In the genomic region with DNA sequence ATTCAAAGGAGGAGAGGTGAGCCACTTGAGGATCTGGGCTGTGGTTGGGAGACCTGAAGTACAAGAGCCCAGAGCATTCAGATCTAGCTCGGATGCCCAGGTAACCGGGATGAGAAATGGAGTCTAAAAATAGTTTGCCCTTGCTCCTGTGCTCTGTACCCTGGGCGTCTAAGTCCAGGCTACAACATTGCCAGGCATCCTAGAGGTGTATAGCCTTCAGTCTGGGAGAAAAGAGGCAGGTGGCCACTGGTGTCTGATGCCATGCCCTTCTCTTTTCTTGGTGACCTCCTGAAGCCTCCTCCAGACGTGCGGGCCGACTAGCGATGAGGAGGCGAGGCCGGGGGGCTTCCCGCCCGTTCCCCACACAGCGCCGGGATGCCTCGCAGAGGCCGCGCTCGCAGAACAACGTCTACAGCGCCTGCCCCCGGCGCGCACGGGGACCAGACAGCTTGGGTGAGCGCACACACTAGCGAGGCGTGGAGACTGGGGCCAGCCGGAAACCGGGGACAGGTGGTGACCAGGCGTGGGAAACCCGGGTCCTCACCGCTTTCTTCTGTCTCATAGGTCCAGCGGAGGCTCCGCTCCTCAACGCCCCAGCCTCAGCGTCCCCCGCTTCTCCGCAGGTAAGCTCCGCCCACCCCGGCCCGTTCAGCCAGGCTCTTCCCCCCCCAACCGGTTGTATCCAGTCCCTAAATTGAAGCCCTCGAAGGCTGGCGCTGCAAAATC, we compare ENCODE assay signal across 8 mouse cellular contexts. TPM values are rescaled to one million over a fixed set of nuclear protein-coding genes. Genes with fewer than 3 reads are reported as not detected.
DNase-seq lines count a peak whose midpoint lies in the region.

No protein-coding gene starts in this region.

- H3K36me3 ChIP-seq in megakaryocyte, embryonic 14.5 days (replicated peaks; ENCODE audit: low read length): no peaks in the 10 kb centered on the region
- H3K36me3 ChIP-seq in splenic B cell, adult 2 months (ENCODE audit: control insufficient read depth, insufficient read depth, low read length, poor library complexity, severe bottlenecking): peaks cover 37% of the 10 kb centered on the region

- H3K9me3 ChIP-seq in megakaryocyte, embryonic 14.5 days: no peaks in the 10 kb centered on the region

- H3K27me3 ChIP-seq in megakaryocyte, embryonic 14.5 days (replicated peaks): peaks cover 63% of the 10 kb centered on the region
- H3K27me3 ChIP-seq in splenic B cell, adult 2 months (ENCODE audit: control insufficient read depth, insufficient read depth, low read length, poor library complexity, severe bottlenecking): no peaks in the 10 kb centered on the region

- H3K4me1 ChIP-seq in megakaryocyte, embryonic 14.5 days: peaks cover 15% of the 10 kb centered on the region

- peak; percentile 14 to 25 for DNase-seq in left cerebral cortex, adult 18-20 months (ENCODE audit: low spot score in 2 of 2)
- DNase-seq in left cerebral cortex, adult 11 months (ENCODE audit: low spot score): no peak
- DNase-seq in brain, adult 2 months (ENCODE audit: low read depth, low spot score): peak; percentile 22
- peak; percentile 19 for DNase-seq in forelimb bud, embryonic 11.5 days (ENCODE audit: low read depth, low spot score)
- DNase-seq in kidney, postnatal 14 days: peak; percentile 39
- peak; percentile 63 for DNase-seq in splenic B cell, adult 2 months (ENCODE audit: low read depth, low spot score)
- DNase-seq in frontal cortex, postnatal 25 days (ENCODE audit: low spot score in 2 of 2): no peak

- peak overlapping the region; percentile 88 for H3K4me3 ChIP-seq in megakaryocyte, embryonic 14.5 days (replicated peaks)

RNA-seq across cellular contexts. Expression of gene Il24, which starts 9.2 kb away (rescaled TPM):
- total RNA-seq in left cerebral cortex, adult 18-20 months (2021): not detected
- not detected in 2 replicates for polyA plus RNA-seq in megakaryocyte, embryonic 14.5 days (2012; ENCODE audit: insufficient read depth, low replicate concordance)

RNA-seq across cellular contexts. Expression of gene Fcmr, which starts 12.6 kb away (rescaled TPM):
- not detected for total RNA-seq in left cerebral cortex, adult 18-20 months (2021)
- not detected in 2 replicates for polyA plus RNA-seq in megakaryocyte, embryonic 14.5 days (2012; ENCODE audit: insufficient read depth, low replicate concordance)

RNA-seq across cellular contexts. Expression of gene Il20, which starts 33.2 kb away (rescaled TPM):
- not detected for total RNA-seq in left cerebral cortex, adult 18-20 months (2021)
- polyA plus RNA-seq in megakaryocyte, embryonic 14.5 days (2012; ENCODE audit: insufficient read depth, low replicate concordance): not detected in 2 replicates

RNA-seq across cellular contexts. Expression of gene Pigr, which starts 51.6 kb away (rescaled TPM):
- total RNA-seq in left cerebral cortex, adult 18-20 months (2021): not detected
- polyA plus RNA-seq in megakaryocyte, embryonic 14.5 days (2012; ENCODE audit: insufficient read depth, low replicate concordance): not detected in 2 replicates

Comparison
In these comparisons a context has a peak if more than half of its experiments do, and no peak if none do; other contexts are left out.
1. DNase-seq: peak in left cerebral cortex, adult 18-20 months (2 of 2), brain, adult 2 months (single experiment), forelimb bud, embryonic 11.5 days (single experiment), kidney, postnatal 14 days (single experiment) and splenic B cell, adult 2 months (single experiment); none in left cerebral cortex, adult 11 months (single experiment) and frontal cortex, postnatal 25 days (0 of 2).